Mouse (Mus musculus) urinary bladder, adult 2 months (tissue): ENCODE measurements around the gene Csdc2. TPM values are rescaled to one million over a fixed set of nuclear protein-coding genes. Genes with fewer than 3 reads are reported as not detected.
"Not testable (repeated sequence)": the region's sequence is repeated elsewhere in the genome, so short reads cannot be mapped to it uniquely, and the experiment has no call there.

Source experiments
- DNase-seq: peaks from one replicate; pipeline ENCODE4 v3.0.0; 2022; ENCODE audit warnings: low spot score
- polyA plus RNA-seq: library from polyadenylated mRNA; depleted of rRNA; stranded (reverse); fragments of >200 nt; gene quantifications from 2 replicates; pipeline ENCODE4 v1.2.3, GENCODE M21; 2012

Gene Csdc2
- polyA plus RNA-seq, 1 experiment, result 20.2 TPM

GRCm38 (mm10) chr15:81955414-81955813 is 18.9 kb downstream of the Csdc2 start:
- no peak for DNase-seq

DNA sequence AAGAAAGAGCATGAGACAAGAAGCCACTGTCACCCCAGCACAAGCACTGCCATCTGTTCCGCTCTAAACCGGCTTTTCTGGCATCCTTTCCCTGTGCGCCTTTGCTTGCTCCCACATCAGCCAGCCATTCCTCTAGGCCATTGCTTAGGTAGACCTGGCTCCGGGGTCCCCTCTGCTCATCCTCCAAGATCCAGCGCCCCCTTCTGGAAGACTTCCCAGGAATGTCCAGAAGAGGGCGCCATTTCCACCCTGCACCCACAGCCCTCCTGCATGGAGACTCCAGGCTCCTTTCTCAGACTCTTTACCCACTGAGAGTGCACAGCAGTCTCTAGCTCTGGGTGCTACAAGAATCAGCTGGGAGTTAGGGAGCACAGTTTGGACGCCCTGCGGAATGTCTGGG is 19.9 kb downstream of the Csdc2 start:
- DNase-seq, result no peak

- DNase-seq, result no peak
Observed at GRCm38 (mm10) chr15:81957598-81957997, 21.0 kb downstream of the Csdc2 start.

DNA sequence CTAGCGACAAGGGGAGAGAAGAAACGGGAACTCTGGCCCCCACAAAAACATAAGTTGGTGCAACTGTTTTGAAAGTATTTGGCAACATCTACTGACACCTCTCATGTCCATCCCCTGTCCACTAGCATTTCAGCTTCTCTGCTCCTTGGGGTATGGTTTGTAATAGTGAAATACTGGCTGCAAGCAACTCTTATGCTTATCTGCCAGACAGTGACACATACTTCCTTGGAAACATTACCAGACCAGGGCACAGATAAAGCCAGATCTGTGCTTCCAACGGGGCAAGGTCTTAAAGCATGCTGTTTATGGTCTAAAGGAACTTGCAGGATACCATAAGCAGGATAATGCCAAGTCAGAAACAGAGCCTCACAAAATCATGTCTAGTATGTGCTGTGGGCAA is 22.3 kb downstream of the Csdc2 start:
- no peak for DNase-seq

DNA sequence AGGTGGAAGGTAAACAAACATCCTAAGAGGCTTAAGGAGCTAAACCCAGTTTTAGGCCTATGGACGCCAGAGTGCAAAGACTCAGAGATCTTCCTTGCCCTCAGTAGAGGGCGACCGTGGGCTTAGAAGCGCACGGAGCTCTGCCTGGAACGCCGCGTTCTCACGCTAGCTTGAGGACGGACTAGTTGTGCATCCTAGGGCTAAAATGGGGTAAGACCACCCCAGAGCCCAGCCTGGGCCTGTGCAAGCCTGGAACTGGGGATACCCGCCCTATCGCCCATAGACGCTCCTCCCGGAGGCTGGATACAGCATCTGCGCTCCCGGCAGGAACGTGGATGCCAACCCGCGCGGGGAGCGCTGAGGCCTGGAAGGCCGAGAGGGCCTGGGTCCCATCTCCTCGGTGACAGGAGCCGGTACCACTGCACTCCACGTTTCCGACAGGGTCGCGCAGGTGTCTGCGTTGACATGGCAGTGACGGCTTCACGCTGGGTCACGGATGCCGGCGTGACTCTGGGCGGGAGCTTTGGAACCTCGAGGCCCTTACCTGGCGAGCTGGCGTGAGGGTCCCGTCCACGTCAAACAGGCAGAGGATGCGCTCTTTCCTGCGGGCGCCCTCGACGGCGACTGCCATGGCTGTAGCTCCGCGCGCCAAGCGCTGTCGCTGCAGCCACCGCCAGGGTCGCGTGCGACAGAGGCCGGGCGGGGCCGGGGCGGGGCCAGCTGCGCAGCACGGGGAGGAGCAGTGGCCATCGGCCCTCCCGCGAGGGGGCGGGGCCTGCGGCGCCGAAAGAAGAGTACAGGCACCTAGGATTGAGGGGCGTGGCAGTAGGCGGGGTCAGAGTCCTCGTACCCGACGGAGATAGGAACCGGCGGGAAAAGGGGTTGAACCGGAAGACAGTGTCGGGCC is 23.9 kb downstream of the Csdc2 start, which contains the start of gene Pmm1:
TSS of gene Pmm1 (minus strand) at position 760 of the 907 bp plus-strand sequence.
- DNase-seq, result peak; percentile 86

- DNase-seq, result no peak
Observed at GRCm38 (mm10) chr15:81961078-81961451, 24.5 kb downstream of the Csdc2 start.

DNA sequence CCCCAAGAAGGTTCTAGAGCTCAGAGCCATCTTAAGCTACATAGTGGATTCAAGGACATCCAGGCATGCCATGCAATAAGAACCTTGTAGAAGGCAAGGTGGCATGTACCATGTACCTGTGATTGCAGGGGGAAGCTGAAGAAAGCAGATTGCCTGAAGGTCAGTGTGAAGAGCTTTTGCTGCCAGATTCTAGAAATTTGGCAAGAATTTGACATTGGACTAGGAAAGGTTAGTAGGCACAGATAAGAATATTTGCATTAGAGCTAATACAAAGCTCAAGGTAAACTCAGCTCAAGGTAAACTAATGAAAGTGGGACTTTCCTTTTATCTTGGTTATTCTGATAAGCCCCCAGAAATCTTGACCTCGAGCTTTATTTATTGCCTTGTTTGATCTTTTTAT is 27.7 kb downstream of the Csdc2 start:
- no peak for DNase-seq

- no peak for DNase-seq
Observed at GRCm38 (mm10) chr15:81964980-81965545, 28.5 kb downstream of the Csdc2 start.

GRCm38 (mm10) chr15:81966062-81966829 is 29.7 kb downstream of the Csdc2 start:
- DNase-seq, result no peak

- no peak for DNase-seq
Observed at GRCm38 (mm10) chr15:81967821-81968220, 31.3 kb downstream of the Csdc2 start.

GRCm38 (mm10) chr15:81968447-81968846 is 31.9 kb downstream of the Csdc2 start:
- no peak for DNase-seq

DNA sequence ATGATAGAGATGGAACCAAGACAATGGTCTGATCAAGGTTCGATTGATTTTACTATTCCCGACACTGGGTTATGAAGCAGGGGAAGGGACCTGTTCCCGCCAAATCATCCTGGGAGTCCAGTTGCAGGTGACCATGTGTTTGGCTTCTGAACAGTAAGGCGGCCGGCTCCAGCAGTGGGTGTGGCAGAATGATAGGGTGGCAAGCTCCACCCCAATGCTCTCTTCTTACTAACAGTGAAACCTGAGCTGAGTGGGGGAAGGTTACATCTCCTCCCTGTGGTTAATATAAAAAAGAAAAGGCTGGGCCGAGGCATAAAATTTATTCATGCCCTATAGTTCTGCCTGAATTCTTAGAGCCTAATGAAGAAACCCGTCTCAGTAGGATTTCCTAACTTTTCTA is 32.6 kb downstream of the Csdc2 start:
- no peak for DNase-seq

DNA sequence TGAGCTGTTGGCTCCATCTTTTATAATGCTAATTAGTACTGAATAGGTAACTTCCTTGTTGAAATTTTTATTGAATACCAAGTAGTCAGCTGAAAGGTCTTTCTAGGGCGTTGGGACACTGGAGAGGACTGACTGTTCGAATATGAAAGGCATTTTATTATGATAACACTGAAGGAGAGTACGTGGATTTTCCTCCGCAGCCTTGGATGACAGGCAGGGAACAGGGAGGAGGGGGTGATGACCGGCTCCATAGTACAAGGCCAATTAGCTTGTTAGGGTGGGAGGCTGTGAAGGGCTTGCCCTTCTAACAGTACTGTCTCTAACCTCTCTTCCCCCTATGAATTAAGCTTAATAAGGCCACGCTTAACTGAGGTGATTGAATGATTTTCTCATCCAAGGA is 33.1 kb downstream of the Csdc2 start:
- not testable (repeated sequence) for DNase-seq

DNA sequence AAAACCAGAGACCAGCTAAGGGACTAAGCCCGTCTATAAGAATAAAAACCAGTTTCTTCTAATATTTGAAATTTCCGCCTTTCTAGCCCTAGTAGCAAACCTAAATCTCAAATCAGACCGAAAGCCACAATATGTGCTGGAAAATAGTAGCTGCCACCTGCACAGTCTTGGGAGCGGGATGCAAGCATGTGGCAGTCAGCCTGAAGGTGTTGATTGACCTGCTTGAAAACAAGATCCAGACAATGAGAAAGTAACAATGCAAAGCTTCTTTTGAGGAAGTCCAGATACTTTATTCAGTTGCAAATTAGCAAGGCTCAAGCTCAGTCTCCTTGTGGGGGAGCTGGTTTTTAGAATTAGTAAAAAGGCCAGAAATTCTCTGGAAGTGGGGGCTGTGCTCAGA is 33.9 kb downstream of the Csdc2 start:
- not testable (repeated sequence) for DNase-seq

GRCm38 (mm10) chr15:81975156-81975555 is 38.6 kb downstream of the Csdc2 start:
- not testable (repeated sequence) for DNase-seq

GRCm38 (mm10) chr15:81980321-81980720 is 43.8 kb downstream of the Csdc2 start, which contains the start of gene 1700029P11Rik:
Gene 1700029P11Rik, plus strand, starts transcription at chr15:81980540.
- DNase-seq, result no peak

DNA sequence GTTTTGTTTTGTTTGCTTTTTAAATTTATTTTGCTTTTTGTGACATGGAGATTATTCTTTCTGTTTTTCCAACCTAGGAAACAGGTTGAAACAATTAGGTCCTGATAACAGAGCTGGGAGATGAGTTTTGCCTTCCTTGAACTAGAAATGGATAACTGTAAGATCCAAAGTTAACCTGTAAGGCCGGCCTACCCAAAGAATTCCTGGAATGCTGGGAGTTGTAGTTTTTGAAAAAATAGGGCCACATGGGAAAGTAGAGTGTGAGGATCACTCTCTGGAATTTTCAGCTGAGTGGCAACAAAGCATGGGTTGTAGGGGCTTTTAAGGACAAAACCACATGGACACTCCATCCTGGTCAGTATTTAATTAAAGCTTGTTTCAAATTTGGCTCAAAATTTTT is 45.6 kb downstream of the Csdc2 start:
- DNase-seq, result no peak

- DNase-seq, result no peak
Observed at GRCm38 (mm10) chr15:81985267-81986161, 49.0 kb downstream of the Csdc2 start.

- no peak for DNase-seq
Observed at GRCm38 (mm10) chr15:81987646-81988045, 51.1 kb downstream of the Csdc2 start, which contains the start of gene Xrcc6. Gene Xrcc6, plus strand, starts transcription at chr15:81987835.

DNA sequence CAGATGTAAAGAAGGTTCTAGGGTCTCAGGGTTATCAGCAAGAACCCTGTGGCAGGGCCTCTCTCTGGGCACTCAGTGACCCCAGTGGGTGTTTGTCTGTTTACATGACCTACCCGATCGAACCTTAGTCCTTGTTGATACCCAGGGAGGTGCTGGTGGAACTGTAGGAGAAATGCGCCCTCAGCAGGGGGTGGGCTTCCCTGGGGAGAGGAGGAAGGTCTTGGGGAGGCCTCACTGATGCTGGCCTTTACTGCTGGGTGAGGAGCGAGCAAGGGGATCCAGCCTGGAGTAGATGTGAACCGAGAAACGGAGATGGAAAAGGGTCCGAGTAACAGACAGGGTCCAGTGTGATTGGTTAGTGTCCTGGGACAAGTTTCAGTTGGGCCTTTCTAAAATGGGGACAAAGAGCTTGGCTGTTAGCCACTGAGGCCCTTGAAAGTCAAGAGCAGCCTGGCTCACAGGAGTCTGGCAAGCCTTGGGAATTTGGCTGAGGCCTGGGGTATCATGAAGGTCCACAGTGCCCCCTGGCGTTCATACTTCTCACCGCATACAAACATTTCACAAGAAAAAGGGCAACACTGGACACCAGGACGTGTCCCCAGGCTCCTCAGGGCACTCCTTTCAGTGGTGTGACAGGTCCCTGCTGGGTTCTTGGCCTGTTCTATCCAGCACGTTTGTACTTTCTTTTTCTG is 53.0 kb downstream of the Csdc2 start:
- peak; percentile 58 for DNase-seq

DNA sequence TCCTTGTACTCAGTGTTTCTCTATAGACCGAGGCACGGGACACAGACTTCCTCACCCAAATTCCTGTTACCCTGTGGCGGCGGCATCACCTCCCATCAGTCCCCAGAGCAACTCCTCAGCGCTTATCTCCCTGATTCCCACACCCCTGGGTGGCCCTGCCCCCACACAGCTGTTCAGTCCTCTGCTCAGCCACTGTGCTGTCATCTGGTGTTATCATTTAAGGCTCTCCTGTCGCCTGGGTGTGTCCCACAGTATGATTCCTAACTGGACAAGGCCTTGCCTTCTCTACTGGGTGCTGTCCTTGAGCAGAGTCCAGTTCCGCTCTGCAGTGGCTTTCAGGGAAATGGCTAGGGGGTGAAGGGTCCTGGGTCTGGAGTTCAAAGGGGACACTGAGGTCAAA is 54.0 kb downstream of the Csdc2 start:
- no peak for DNase-seq
